In the genomic region with DNA sequence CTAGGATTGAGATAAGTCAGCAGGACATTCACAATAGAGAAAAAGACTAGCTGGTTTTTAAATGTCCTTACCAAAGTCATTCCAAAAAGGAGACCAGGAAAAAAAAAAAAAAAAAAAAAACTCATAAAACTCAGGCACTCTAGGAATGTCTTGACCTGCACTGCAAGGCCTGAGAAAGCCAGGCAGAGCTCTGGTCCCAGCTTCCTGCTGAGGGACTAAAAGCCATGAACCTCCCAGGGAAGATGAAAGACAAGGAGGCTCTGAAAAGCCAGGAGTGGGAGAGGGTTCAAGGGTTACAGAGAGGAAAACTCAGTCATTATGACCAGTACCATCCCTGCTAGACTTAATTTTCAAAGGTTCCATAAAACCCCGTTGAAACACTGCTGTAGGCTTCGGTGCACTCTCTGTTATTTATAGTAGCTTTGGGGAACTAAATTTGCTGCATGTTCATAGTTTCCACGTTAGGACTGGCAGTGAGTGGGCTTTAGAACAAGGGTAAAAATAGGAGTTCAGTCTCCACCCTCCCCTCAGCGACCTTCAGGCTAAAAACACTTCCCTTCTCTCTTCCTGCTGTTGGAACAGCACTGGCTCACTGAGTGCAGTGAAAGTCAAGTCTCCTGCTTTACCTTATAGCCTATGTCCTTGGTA, we compare ENCODE assay signal across 20 mouse cellular contexts. TPM values are rescaled to one million over a fixed set of nuclear protein-coding genes. Genes with fewer than 3 reads are reported as not detected.
A peak's percentile ranks its signal among the peaks of the same experiment; 100 is the strongest.
DNase-seq lines count a peak whose midpoint lies in the region; ATAC-seq and TF ChIP-seq lines count a peak whose summit lies in the region.
"Had no signal": no experiment of that assay in that cellular context is flagged by ENCODE, and none has a peak within 500 bp of the region (broad histone marks: within the 10 kb centered on the region; RNA-seq: fewer than 3 reads in every experiment).

No protein-coding gene starts in this region.

- H3K4me1 ChIP-seq in heart, embryonic 14.5 days (ENCODE audit: control insufficient read depth in 2 of 2, insufficient read depth in 2 of 2, low read length in 2 of 2), result peaks cover 9 to 15% of the 10 kb centered on the region in 2 experiments
- H3K4me1 ChIP-seq in CH12.LX (ENCODE audit: control insufficient read depth in 1 of 2, insufficient read depth in 2 of 2), result peaks cover 3 to 41% of the 10 kb centered on the region in 2 experiments; a peak in 3 of 4 replicates
- H3K4me1 ChIP-seq in limb, embryonic 10.5 days, result peaks cover 61% of the 10 kb centered on the region

- no peaks in the 10 kb centered on the region for H3K79me2 ChIP-seq in CH12.LX (replicated peaks; ENCODE audit: control insufficient read depth, extremely low read depth, insufficient read depth, poor library complexity, severe bottlenecking)

- H3K4me2 ChIP-seq in heart, embryonic 14.5 days (ENCODE audit: low read length), result no peak overlapping the region
- no peak overlapping the region for H3K4me2 ChIP-seq in CH12.LX (ENCODE audit: insufficient read depth, low read depth, poor library complexity, severe bottlenecking)
- H3K4me2 ChIP-seq: embryonic facial prominence, embryonic 13.5 days; forebrain, embryonic 12.5 days; neural tube, embryonic 12.5 days; stomach, embryonic 15.5 days had no signal

- H3K9me3 ChIP-seq in heart, embryonic 14.5 days (ENCODE audit: control insufficient read depth, low read length), result no peaks in the 10 kb centered on the region
- no peaks in the 10 kb centered on the region for H3K9me3 ChIP-seq in CH12.LX (replicated peaks; ENCODE audit: low read length)
- H3K9me3 ChIP-seq in limb, embryonic 10.5 days (replicated peaks), result no peaks in the 10 kb centered on the region
- H3K9me3 ChIP-seq: embryonic facial prominence, embryonic 13.5 days; forebrain, embryonic 12.5 days; neural tube, embryonic 12.5 days; stomach, embryonic 15.5 days had no signal

- H3K27me3 ChIP-seq in heart, embryonic 14.5 days (ENCODE audit: control insufficient read depth, insufficient read depth, low read length), result no peaks in the 10 kb centered on the region
- no peaks in the 10 kb centered on the region for H3K27me3 ChIP-seq in CH12.LX (replicated peaks)
- H3K27me3 ChIP-seq in limb, embryonic 10.5 days (ENCODE audit: low read depth, poor library complexity, severe bottlenecking), result no peaks in the 10 kb centered on the region
- H3K27me3 ChIP-seq: embryonic facial prominence, embryonic 13.5 days; forebrain, embryonic 12.5 days; neural tube, embryonic 12.5 days; stomach, embryonic 15.5 days had no signal

- in situ Hi-C loops in CH12.LX (cut with MboI; ENCODE audit: low pct_ligation_motif_present, low pct_unique_long_range_greater_than_20kb, low sequenced_read_pairs), result no loop called here

- peak; percentile 80 for TF ChIP-seq EP300 in CH12.LX (IDR thresholded peaks at IDR 0.05; ENCODE audit: low read length)

- no peak for TF ChIP-seq POLR2A in CH12.LX (IDR thresholded peaks at IDR 0.05; ENCODE audit: low read depth, low read length)

- 8% methylated on average over 4 of the region's 4 CpGs for WGBS in heart, embryonic 14.5 days
- WGBS in limb, embryonic 10.5 days, result 14% methylated on average over 4 of the region's 4 CpGs

- dilution Hi-C loops in CH12.LX (cut with MboI; ENCODE audit: extremely low pct_ligation_motif_present, extremely low pct_unique_long_range_greater_than_20kb, low sequenced_read_pairs), result no loop called here

- no peak for TF ChIP-seq CTCF in CH12.LX (conservative IDR thresholded peaks at IDR 0.05 in 1 of 2, IDR thresholded peaks at IDR 0.05 in 1 of 2; ENCODE audit: low read depth in 2 of 2, low read length in 2 of 2)

- no peaks in the 10 kb centered on the region for H3K36me3 ChIP-seq in heart, embryonic 14.5 days (ENCODE audit: control insufficient read depth, insufficient read depth, low read length)
- no peaks in the 10 kb centered on the region for H3K36me3 ChIP-seq in CH12.LX (replicated peaks in 1 of 2; ENCODE audit: control insufficient read depth in 1 of 2, insufficient read depth in 1 of 2, low read length in 1 of 2)
- no peaks in the 10 kb centered on the region for H3K36me3 ChIP-seq in limb, embryonic 10.5 days
- H3K36me3 ChIP-seq: embryonic facial prominence, embryonic 13.5 days; forebrain, embryonic 12.5 days; neural tube, embryonic 12.5 days; stomach, embryonic 15.5 days had no signal

- H3K9ac ChIP-seq in heart, embryonic 14.5 days (ENCODE audit: low read length), result no peak overlapping the region
- no peak overlapping the region for H3K9ac ChIP-seq in CH12.LX (ENCODE audit: insufficient read depth, low read depth)
- H3K9ac ChIP-seq: embryonic facial prominence, embryonic 13.5 days; forebrain, embryonic 12.5 days; neural tube, embryonic 12.5 days; stomach, embryonic 15.5 days had no signal

- no peak for DNase-seq in heart, adult 18-20 months
- DNase-seq in CH12.LX (ENCODE audit: extremely low read depth) (peak; percentile 63), R1 (ENCODE audit: low read depth, low spot score) (peak; percentile 15)
- DNase-seq in limb, embryonic 10.5 days (ENCODE audit: low spot score), result no peak
- DNase-seq in lung, postnatal 36 days, result no peak
- DNase-seq in spleen, adult 18-20 months, result no peak
- DNase-seq: cerebellum, adult 8-10 months; gastrocnemius, postnatal 14 days; lung, adult 18-20 months; thymus, postnatal 25 days had no signal

- TF ChIP-seq RAD21 in CH12.LX (IDR thresholded peaks at IDR 0.05; ENCODE audit: low read depth, low read length), result no peak

- peak overlapping the region; percentile 15 to 27; a peak in 2 of 4 replicates for H3K27ac ChIP-seq in heart, embryonic 14.5 days (replicated peaks in 1 of 2; ENCODE audit: control insufficient read depth in 1 of 2, insufficient read depth in 1 of 2, low read depth in 2 of 2, low read length in 2 of 2)
- H3K27ac ChIP-seq in CH12.LX (ENCODE audit: insufficient read depth, low read depth), result no peak overlapping the region
- H3K27ac ChIP-seq in limb, embryonic 10.5 days, result peak overlapping the region; percentile 69
- H3K27ac ChIP-seq: forebrain, embryonic 12.5 days; macrophage; neural tube, embryonic 12.5 days; stomach, embryonic 15.5 days had no signal

- ATAC-seq in heart, embryonic 14.5 days (ENCODE audit: insufficient number of reproducible peaks, insufficient read depth, low FRiP score, low read depth), result no peak
- no peak for ATAC-seq in CD4-positive, CD25-positive, alpha-beta regulatory T cell, adult 4 months
- ATAC-seq: intestine, embryonic 16.5 days had no signal

- no peak overlapping the region for H3K4me3 ChIP-seq in heart, embryonic 14.5 days (ENCODE audit: control insufficient read depth in 1 of 2, insufficient read depth in 1 of 2, low read depth in 1 of 2, low read length in 2 of 2)
- H3K4me3 ChIP-seq in CH12.LX (replicated peaks in 1 of 3; ENCODE audit: low read depth in 2 of 3, low read length in 2 of 3, poor library complexity in 1 of 3), result no peak overlapping the region
- no peak overlapping the region for H3K4me3 ChIP-seq in limb, embryonic 10.5 days
- H3K4me3 ChIP-seq: embryonic facial prominence, embryonic 13.5 days; forebrain, embryonic 12.5 days; neural tube, embryonic 12.5 days; stomach, embryonic 15.5 days had no signal

TF ChIP-seq in CH12.LX, 34 proteins besides CTCF, POLR2A, EP300 and RAD21:
- peak; percentile 60 for TF ChIP-seq JUND (conservative IDR thresholded peaks at IDR 0.05; ENCODE audit: low read depth, low read length)
- TF ChIP-seq E2F4 (IDR thresholded peaks at IDR 0.05; ENCODE audit: insufficient replicate concordance, low read depth, low read length), result no peak
- TF ChIP-seq ZMIZ1 (IDR thresholded peaks at IDR 0.05; ENCODE audit: low read depth, low read length), result no peak
- no peak for TF ChIP-seq CHD1 (IDR thresholded peaks at IDR 0.05; ENCODE audit: low read depth, low read length)
- peak; percentile 29; the same call in 1 of the 2 replicates for TF ChIP-seq JUN (IDR thresholded peaks at IDR 0.05; ENCODE audit: insufficient read depth, low read depth, low read length)
- peak; percentile 52; the same call in 1 of the 2 replicates for TF ChIP-seq ETS1 (conservative IDR thresholded peaks at IDR 0.05; ENCODE audit: low read depth, low read length)
- TF ChIP-seq USF2 (conservative IDR thresholded peaks at IDR 0.05; ENCODE audit: low read depth, low read length), result no peak
- peak; percentile 95 for TF ChIP-seq MEF2A (IDR thresholded peaks at IDR 0.05; ENCODE audit: borderline replicate concordance, low read depth, low read length)

RNA-seq across cellular contexts. Expression of a gene that starts 30.0 kb away (rescaled TPM):
- not detected in 2 replicates for polyA plus RNA-seq in heart, embryonic 14.5 days (2014; fragmentation: Nextera tagmentation; extraction: Ambion mirVana)
- total RNA-seq in heart, adult 18-20 months (2021), result not detected
- total RNA-seq in CH12.LX (2012; rRNA removed) (not detected in 2 replicates), CH12.LX (2014; rRNA removed) (not detected in 2 replicates)
- polyA plus RNA-seq in CH12.LX (2012; ENCODE audit: insufficient read length, low read depth), result 0.22 TPM in 1 of 2 replicates, not detected in the other
- 0.16 and 0.40 TPM in 2 replicates for polyA plus RNA-seq in limb, embryonic 10.5 days (2016; fragmentation: Nextera tagmentation; extraction: Ambion mirVana)
- polyA plus RNA-seq in CD4-positive, CD25-positive, alpha-beta regulatory T cell, adult 4 months (2017; shearing (Covaris generic)), result not detected
- total RNA-seq: gastrocnemius, postnatal 14 days; left cerebral cortex, postnatal 36 days; midbrain, postnatal 0 days had no signal
- polyA plus RNA-seq: forebrain, embryonic 12.5 days; macrophage; neural tube, embryonic 12.5 days had no signal

Comparison
In these comparisons a context has a peak if more than half of its experiments do, and no peak if none do; other contexts are left out.
1. DNase-seq: peak in CH12.LX (single experiment) and R1 (single experiment); none in heart, adult 18-20 months (0 of 2), limb, embryonic 10.5 days (single experiment), lung, postnatal 36 days (single experiment) and spleen, adult 18-20 months (0 of 2).